Mouse (Mus musculus): ENCODE data around the gene Tas2r114.
A peak's percentile ranks its signal among the peaks of the same experiment; 100 is the strongest.

DNA sequence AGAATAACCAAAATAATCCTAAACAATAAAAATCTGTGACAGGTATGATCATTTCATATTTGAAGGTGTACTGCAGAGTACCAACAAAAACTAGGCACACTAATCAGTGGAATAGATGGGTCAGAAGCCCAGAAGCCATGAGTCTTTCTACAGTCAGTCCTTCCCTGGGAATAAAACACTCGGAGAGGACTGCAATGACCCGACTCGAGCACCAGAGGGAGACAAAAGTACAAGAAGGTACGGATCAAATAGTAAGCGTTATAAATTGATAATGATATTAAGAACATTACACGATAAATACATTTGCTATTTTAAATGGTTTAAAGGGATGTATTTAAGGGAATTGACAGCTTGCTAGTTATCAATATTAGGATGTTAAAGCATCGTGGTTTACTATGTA lies 22.9 kb upstream of the Tas2r114 start:
- TF ChIP-seq CTCF (conservative IDR thresholded peaks at IDR 0.05; ENCODE audit: low read length) (peak; percentile 80), NANOG (IDR thresholded peaks at IDR 0.05; ENCODE audit: borderline replicate concordance, low read length) (no peak)
